Mouse (Mus musculus) liver, postnatal 0 days (tissue): ENCODE data around the gene Soga1.

Source experiments
- CTCF ChIP-seq: sonication (generic); IDR thresholded peaks from 2 replicates; pipeline ENCODE4 v1.5.1; 2016; ENCODE audit warnings: antibody characterized with exemption, low read depth
- EP300 ChIP-seq: IDR thresholded peaks from 2 replicates; pipeline ENCODE4 v1.6.1; 2016; ENCODE audit warnings: antibody characterized with exemption, low read depth, mild to moderate bottlenecking

- TF ChIP-seq CTCF (peak; percentile 39), EP300 (no peak)
Observed at GRCm38 (mm10) chr2:157053787-157054186, 25.3 kb downstream of the Soga1 start.
